Mouse (Mus musculus): ENCODE data around the gene Dlg1. TPM values are rescaled to one million over a fixed set of nuclear protein-coding genes. Genes with fewer than 3 reads are reported as not detected.
"Not testable (repeated sequence)": the region's sequence is repeated elsewhere in the genome, so short reads cannot be mapped to it uniquely, and the experiment has no call there.

Dlg1 gene
- polyA plus RNA-seq, 1 experiment from 2014 or later: 14.4 TPM

DNA sequence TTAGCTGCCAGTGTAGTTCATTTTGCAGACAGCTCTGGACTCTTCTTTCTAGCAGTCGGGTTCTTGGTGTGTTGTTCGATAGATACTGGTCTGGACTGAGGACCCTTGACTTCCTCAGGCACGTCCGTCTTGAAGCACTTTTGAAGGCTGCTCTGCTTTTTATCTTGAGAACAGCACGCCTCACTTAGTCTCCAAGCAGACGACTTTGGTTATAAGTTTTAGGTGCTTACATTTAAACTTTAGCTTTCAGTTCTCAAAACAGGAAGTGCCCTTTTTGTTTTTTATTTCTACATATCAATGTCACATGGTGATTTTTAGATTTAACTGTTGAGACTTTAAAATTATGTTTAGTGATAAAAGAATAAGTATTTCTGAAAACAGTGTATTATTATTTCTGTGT is 33.1 kb downstream of the Dlg1 start:
- 72% methylated on average over 6 of the region's 6 CpGs for WGBS

GRCm38 (mm10) chr16:31697341-31697740 is 34.1 kb downstream of the Dlg1 start:
- Histone ChIP-seq H3K4me1 (replicated peaks) (peaks cover 3% of the 10 kb centered on the region; the same call in 1 of the 2 replicates), H3K27me3 (no peaks in the 10 kb centered on the region), H3K36me3 (no peaks in the 10 kb centered on the region), H3K9ac (no peak overlapping the region), H3K27ac (replicated peaks) (no peak overlapping the region), H3K4me3 (no peak overlapping the region), H3K9me3 (no peaks in the 10 kb centered on the region), H3K4me2 (no peak overlapping the region)
- ATAC-seq (ENCODE audit: low FRiP score, low read depth): no peak
- WGBS: 88% methylated on average over 4 of the region's 4 CpGs

More for the DNA sequence above, 33.1 kb downstream of the Dlg1 start:
- Histone ChIP-seq H3K4me2 (0 out of 2 replicates have a peak overlapping the region, but pooled peaks have one; percentile 0), H3K36me3 (no peaks in the 10 kb centered on the region), H3K4me1 (replicated peaks) (peaks cover 3% of the 10 kb centered on the region; the same call in 1 of the 2 replicates), H3K27me3 (no peaks in the 10 kb centered on the region), H3K9ac (no peak overlapping the region), H3K4me3 (no peak overlapping the region), H3K27ac (replicated peaks) (no peak overlapping the region), H3K9me3 (no peaks in the 10 kb centered on the region)
- no peak for ATAC-seq (ENCODE audit: low FRiP score, low read depth)

DNA sequence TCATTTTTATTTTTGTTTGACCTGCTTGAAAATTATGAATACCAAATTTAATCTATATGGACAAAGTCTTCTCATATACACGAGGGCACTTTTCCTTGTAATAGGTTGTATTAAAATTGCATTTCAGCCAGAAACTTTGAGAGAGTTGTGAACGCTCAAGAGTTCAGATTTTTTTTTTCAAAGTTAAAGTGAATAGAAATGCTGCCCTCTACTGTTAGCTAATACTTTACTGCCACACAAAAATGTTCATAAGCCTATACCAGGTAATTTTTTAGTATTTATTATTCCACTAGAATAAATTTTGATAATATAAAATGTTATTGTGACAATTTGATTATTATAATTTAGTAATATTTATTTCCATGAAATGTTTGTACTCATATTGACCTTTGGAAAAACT is 42.0 kb downstream of the Dlg1 start:
- no peak for ATAC-seq (ENCODE audit: low FRiP score, low read depth)
- H3K9ac ChIP-seq: no peak overlapping the region
- H3K9me3 ChIP-seq: no peaks in the 10 kb centered on the region
- H3K27me3 ChIP-seq: no peaks in the 10 kb centered on the region
- H3K4me1 ChIP-seq (replicated peaks): no peaks in the 10 kb centered on the region
- no peak overlapping the region for H3K4me2 ChIP-seq
- WGBS: 30% methylated on average over 2 of the region's 2 CpGs
- H3K27ac ChIP-seq (replicated peaks): no peak overlapping the region
- H3K36me3 ChIP-seq: no peaks in the 10 kb centered on the region
- H3K4me3 ChIP-seq: no peak overlapping the region

DNA sequence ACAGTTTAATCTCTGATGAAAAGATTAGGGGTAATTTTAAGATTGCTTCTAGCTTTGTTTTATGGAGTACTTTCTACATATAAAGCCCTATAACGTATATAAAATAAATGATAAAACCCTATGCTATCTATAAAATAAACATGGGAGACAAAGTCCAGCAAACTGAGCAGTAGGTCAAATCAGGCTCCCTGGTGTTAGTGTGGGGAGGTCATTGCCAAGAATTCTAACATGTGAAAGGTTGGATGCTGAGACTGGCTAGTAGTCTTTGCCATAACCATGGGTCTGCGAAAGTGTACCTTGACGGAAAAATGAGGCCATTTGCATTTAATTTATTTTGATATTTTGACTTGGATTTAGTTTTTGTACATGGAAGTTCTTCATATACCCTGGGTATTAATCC is 42.7 kb downstream of the Dlg1 start:
- H3K9me3 ChIP-seq: no peaks in the 10 kb centered on the region
- no peak overlapping the region for H3K9ac ChIP-seq
- H3K4me2 ChIP-seq: no peak overlapping the region
- no peak overlapping the region for H3K4me3 ChIP-seq
- H3K27ac ChIP-seq (replicated peaks): no peak overlapping the region
- no peak for ATAC-seq (ENCODE audit: low FRiP score, low read depth)
- 97% methylated on average over 3 of the region's 3 CpGs for WGBS
- H3K36me3 ChIP-seq: no peaks in the 10 kb centered on the region
- H3K27me3 ChIP-seq: no peaks in the 10 kb centered on the region
- H3K4me1 ChIP-seq (replicated peaks): no peaks in the 10 kb centered on the region

- WGBS: 80% methylated on average over 3 of the region's 3 CpGs
- no peak for ATAC-seq (ENCODE audit: low FRiP score, low read depth)
- no peak overlapping the region for H3K27ac ChIP-seq (replicated peaks)
- no peaks in the 10 kb centered on the region for H3K4me1 ChIP-seq (replicated peaks)
- no peak overlapping the region for H3K4me3 ChIP-seq
- no peaks in the 10 kb centered on the region for H3K36me3 ChIP-seq
- no peak overlapping the region for H3K9ac ChIP-seq
- no peaks in the 10 kb centered on the region for H3K9me3 ChIP-seq
- H3K27me3 ChIP-seq: no peaks in the 10 kb centered on the region
- H3K4me2 ChIP-seq: no peak overlapping the region
These were observed 44.1 kb downstream of the Dlg1 start for GRCm38 (mm10) chr16:31707326-31707725.

GRCm38 (mm10) chr16:31722991-31723390 is 59.7 kb downstream of the Dlg1 start:
- Histone ChIP-seq H3K4me1 (replicated peaks) (no peaks in the 10 kb centered on the region), H3K36me3 (no peaks in the 10 kb centered on the region), H3K4me2 (no peak overlapping the region), H3K9ac (no peak overlapping the region), H3K4me3 (no peak overlapping the region), H3K9me3 (peaks cover 4% of the 10 kb centered on the region; the same call in 1 of the 2 replicates), H3K27me3 (no peaks in the 10 kb centered on the region), H3K27ac (replicated peaks) (no peak overlapping the region)
- WGBS: 92% methylated on average over 1 of the region's 1 CpGs
- no peak for ATAC-seq (ENCODE audit: low FRiP score, low read depth)

GRCm38 (mm10) chr16:31724121-31724520 is 60.9 kb downstream of the Dlg1 start:
- no peak overlapping the region for H3K9ac ChIP-seq
- no peak overlapping the region for H3K4me2 ChIP-seq
- WGBS: 38% methylated on average over 1 of the region's 1 CpGs
- H3K9me3 ChIP-seq: no peaks in the 10 kb centered on the region
- ATAC-seq (ENCODE audit: low FRiP score, low read depth): no peak
- H3K27ac ChIP-seq (replicated peaks): no peak overlapping the region
- H3K27me3 ChIP-seq: no peaks in the 10 kb centered on the region
- H3K4me1 ChIP-seq (replicated peaks): no peaks in the 10 kb centered on the region
- no peak overlapping the region for H3K4me3 ChIP-seq
- no peaks in the 10 kb centered on the region for H3K36me3 ChIP-seq

- ATAC-seq (ENCODE audit: low FRiP score, low read depth): no peak
These were observed 61.6 kb downstream of the Dlg1 start for GRCm38 (mm10) chr16:31724818-31725217.

GRCm38 (mm10) chr16:31730971-31731370 is 67.7 kb downstream of the Dlg1 start:
- H3K36me3 ChIP-seq; H3K4me2 ChIP-seq; H3K27me3 ChIP-seq; H3K4me3 ChIP-seq; ATAC-seq (ENCODE audit: low FRiP score, low read depth); H3K27ac ChIP-seq (replicated peaks); H3K4me1 ChIP-seq (replicated peaks); H3K9ac ChIP-seq; H3K9me3 ChIP-seq: not testable (repeated sequence)
- 97% methylated on average over 1 of the region's 1 CpGs for WGBS

More at GRCm38 (mm10) chr16:31724818-31725217, 61.6 kb downstream of the Dlg1 start:
- no peaks in the 10 kb centered on the region for H3K27me3 ChIP-seq
- no peaks in the 10 kb centered on the region for H3K9me3 ChIP-seq
- no peaks in the 10 kb centered on the region for H3K4me1 ChIP-seq (replicated peaks)
- H3K27ac ChIP-seq (replicated peaks): no peak overlapping the region
- H3K9ac ChIP-seq: no peak overlapping the region
- H3K4me2 ChIP-seq: no peak overlapping the region
- H3K4me3 ChIP-seq: no peak overlapping the region
- no peaks in the 10 kb centered on the region for H3K36me3 ChIP-seq
- 84% methylated on average over 4 of the region's 4 CpGs for WGBS

DNA sequence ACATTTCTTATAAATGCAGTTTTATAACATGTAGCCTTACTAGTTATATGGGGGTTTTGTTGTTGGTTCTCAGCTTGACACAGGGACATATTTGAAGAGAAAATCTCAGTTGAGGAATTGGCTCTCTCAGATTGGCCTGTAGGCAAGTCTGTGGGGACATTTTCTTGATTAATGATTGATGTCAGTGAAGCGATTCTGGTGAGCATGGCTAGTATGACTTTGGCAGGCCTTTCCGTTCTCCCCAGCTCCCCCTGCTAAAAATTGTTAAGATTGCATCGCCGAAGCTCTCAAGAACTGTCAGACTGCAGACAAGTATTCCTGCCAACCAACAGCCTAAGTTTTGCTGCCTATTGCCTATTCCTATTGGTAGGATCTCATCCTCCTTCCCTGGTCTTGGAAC is 73.8 kb downstream of the Dlg1 start:
- no peak overlapping the region for H3K27ac ChIP-seq (replicated peaks)
- H3K9me3 ChIP-seq: no peaks in the 10 kb centered on the region
- H3K36me3 ChIP-seq: no peaks in the 10 kb centered on the region
- no peak overlapping the region for H3K4me3 ChIP-seq
- H3K4me1 ChIP-seq (replicated peaks): no peaks in the 10 kb centered on the region
- H3K9ac ChIP-seq: no peak overlapping the region
- H3K4me2 ChIP-seq: no peak overlapping the region
- 78% methylated on average over 4 of the region's 4 CpGs for WGBS
- no peaks in the 10 kb centered on the region for H3K27me3 ChIP-seq
- no peak for ATAC-seq (ENCODE audit: low FRiP score, low read depth)

DNA sequence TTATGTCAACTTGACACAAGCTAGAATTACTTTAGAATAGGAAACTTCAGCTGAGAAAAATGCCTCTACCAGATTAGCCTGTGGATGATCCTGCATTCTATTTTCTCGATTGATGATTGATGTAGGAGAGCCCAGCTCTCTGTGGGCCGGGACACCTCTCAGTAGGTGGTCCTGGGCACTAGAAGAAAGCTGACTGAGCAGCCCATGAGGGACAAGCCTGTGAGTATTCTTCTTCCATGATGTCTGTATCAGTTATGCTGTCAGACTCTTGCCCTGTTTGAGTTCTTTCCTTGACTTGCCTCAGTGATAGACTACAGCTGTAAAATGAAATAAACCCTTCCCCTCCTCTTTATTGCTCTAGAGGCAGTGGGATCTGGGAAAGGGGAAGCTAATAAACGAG is 74.5 kb downstream of the Dlg1 start:
- Histone ChIP-seq H3K36me3 (no peaks in the 10 kb centered on the region), H3K27ac (replicated peaks) (no peak overlapping the region), H3K27me3 (no peaks in the 10 kb centered on the region), H3K9ac (no peak overlapping the region), H3K4me1 (replicated peaks) (no peaks in the 10 kb centered on the region), H3K4me2 (no peak overlapping the region), H3K4me3 (no peak overlapping the region), H3K9me3 (no peaks in the 10 kb centered on the region)
- ATAC-seq (ENCODE audit: low FRiP score, low read depth): no peak
- 52% methylated on average over 3 of the region's 3 CpGs for WGBS

- WGBS: 79% methylated on average over 8 of the region's 8 CpGs
- Histone ChIP-seq H3K9ac (no peak overlapping the region), H3K4me1 (replicated peaks) (no peaks in the 10 kb centered on the region), H3K27ac (replicated peaks) (no peak overlapping the region), H3K4me3 (no peak overlapping the region), H3K36me3 (no peaks in the 10 kb centered on the region), H3K9me3 (0 out of 2 replicates have a peak, but pooled peaks cover 5% of the 10 kb centered on the region), H3K27me3 (no peaks in the 10 kb centered on the region), H3K4me2 (no peak overlapping the region)
- no peak for ATAC-seq (ENCODE audit: low FRiP score, low read depth)
These were observed 77.0 kb downstream of the Dlg1 start for GRCm38 (mm10) chr16:31740271-31740670.

GRCm38 (mm10) chr16:31740704-31741103 is 77.5 kb downstream of the Dlg1 start:
- WGBS: 75% methylated on average over 5 of the region's 5 CpGs
- ATAC-seq (ENCODE audit: low FRiP score, low read depth): no peak
- no peaks in the 10 kb centered on the region for H3K36me3 ChIP-seq
- no peaks in the 10 kb centered on the region for H3K27me3 ChIP-seq
- no peak overlapping the region for H3K4me3 ChIP-seq
- no peak overlapping the region for H3K9ac ChIP-seq
- no peak overlapping the region for H3K4me2 ChIP-seq
- no peak overlapping the region for H3K27ac ChIP-seq (replicated peaks)
- H3K4me1 ChIP-seq (replicated peaks): no peaks in the 10 kb centered on the region
- 0 out of 2 replicates have a peak, but pooled peaks cover 5% of the 10 kb centered on the region for H3K9me3 ChIP-seq
